Mouse (Mus musculus): ENCODE results near the gene Stxbp5l. TPM values are rescaled to one million over a fixed set of nuclear protein-coding genes. Genes with fewer than 3 reads are reported as not detected.

Stxbp5l gene
- 1 to 10 TPM in 1 of 2 experiments, under 1 TPM in 1; 0.58 to 2.2 TPM for polyA plus RNA-seq (2017; shearing (Covaris generic))

GRCm38 (mm10) chr16:37384821-37385344 is at the start of gene Stxbp5l:
Stxbp5l (minus strand) TSS chr16:37384962.

Other genes with a start within 250 kb of the Stxbp5l start
- gene Gtf2e1, start 154.8 kb upstream of the Stxbp5l start, polyA plus RNA-seq (2017; shearing (Covaris generic)) = 10 to 100 TPM; 26.2 to 27.3 TPM
- 10 to 100 TPM; 13.8 to 19.1 TPM for gene Rabl3, start 154.9 kb upstream of the Stxbp5l start, polyA plus RNA-seq (2017; shearing (Covaris generic))
- 1 to 10 TPM in 1 of 2 experiments, under 1 TPM in 1; 0.54 to 1.2 TPM for gene Hgd, start 195.2 kb upstream of the Stxbp5l start, polyA plus RNA-seq (2017; shearing (Covaris generic))